Mouse (Mus musculus): ENCODE results near the gene Scyl1.

The Scyl1 gene

GRCm38 (mm10) chr19:5716955-5717354, 54.3 kb downstream of the Scyl1 start:
- no peak for DNase-seq (ENCODE audit: inconsistent ontology term)

GRCm38 (mm10) chr19:5715793-5716688, 55.2 kb downstream of the Scyl1 start:
- no peak for DNase-seq (ENCODE audit: inconsistent ontology term)

GRCm38 (mm10) chr19:5713730-5714129, 57.5 kb downstream of the Scyl1 start:
- peak; percentile 59 for DNase-seq (ENCODE audit: inconsistent ontology term)

GRCm38 (mm10) chr19:5713255-5713654, 58.0 kb downstream of the Scyl1 start:
- no peak for DNase-seq (ENCODE audit: inconsistent ontology term)

- DNase-seq (ENCODE audit: inconsistent ontology term): no peak
Measured at GRCm38 (mm10) chr19:5711907-5712460, 59.2 kb downstream of the Scyl1 start.

- DNase-seq (ENCODE audit: inconsistent ontology term): peak; percentile 73
Measured at GRCm38 (mm10) chr19:5711218-5711617, 60.0 kb downstream of the Scyl1 start.

- no peak for DNase-seq (ENCODE audit: inconsistent ontology term)
Measured at GRCm38 (mm10) chr19:5710581-5710980, 60.6 kb downstream of the Scyl1 start.

- DNase-seq (ENCODE audit: inconsistent ontology term): no peak
Measured at GRCm38 (mm10) chr19:5710068-5710467, 61.2 kb downstream of the Scyl1 start.
